Mouse (Mus musculus): ENCODE measurements at regions not wholly inside any gene's neighbourhood (a gene's known extent, or its start where the extent isn't known, plus 50 kb on each side); places are given as distances from the start of the nearest gene placed in this dataset.

DNA sequence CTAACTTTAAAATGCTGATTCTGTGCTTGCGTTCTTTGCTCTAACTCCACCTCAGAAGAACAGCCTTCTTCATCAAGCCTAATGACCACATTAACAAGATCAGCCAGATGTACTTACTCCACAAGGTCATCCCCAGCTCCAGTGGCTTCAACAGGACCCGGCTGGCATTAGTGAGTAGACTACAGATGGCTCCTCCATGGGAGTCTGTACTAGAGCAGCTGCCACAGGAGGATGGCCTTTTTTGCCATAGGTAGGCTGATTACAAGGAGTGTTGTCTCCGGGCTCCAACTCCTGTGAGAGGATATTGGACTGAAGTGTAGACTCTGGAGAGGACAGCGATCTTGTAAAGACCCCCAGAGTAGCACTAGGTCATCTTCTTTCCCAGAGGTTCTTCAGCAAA, 729.7 kb downstream of the Galc start:
- DNase-seq, result no peak

DNA sequence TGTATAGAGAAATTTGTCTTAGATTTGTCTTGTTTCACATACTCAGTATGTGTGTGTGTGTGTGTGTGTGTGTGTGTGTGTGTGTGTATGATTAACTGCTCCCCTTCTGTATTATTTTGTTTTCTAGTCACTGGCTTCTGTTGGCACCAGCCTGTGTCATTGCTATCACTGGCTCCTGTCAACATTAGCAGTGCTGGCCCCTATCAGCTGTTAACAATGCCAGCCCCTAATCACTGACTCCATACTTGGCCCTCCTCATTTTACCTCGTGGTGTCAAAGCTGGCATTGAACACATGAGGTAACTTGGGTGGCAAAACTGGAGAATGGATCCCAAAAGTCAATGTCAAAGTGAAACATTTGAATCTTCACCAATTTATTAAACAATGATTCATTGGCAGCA, 733.3 kb downstream of the Galc start:
- no peak for DNase-seq

DNA sequence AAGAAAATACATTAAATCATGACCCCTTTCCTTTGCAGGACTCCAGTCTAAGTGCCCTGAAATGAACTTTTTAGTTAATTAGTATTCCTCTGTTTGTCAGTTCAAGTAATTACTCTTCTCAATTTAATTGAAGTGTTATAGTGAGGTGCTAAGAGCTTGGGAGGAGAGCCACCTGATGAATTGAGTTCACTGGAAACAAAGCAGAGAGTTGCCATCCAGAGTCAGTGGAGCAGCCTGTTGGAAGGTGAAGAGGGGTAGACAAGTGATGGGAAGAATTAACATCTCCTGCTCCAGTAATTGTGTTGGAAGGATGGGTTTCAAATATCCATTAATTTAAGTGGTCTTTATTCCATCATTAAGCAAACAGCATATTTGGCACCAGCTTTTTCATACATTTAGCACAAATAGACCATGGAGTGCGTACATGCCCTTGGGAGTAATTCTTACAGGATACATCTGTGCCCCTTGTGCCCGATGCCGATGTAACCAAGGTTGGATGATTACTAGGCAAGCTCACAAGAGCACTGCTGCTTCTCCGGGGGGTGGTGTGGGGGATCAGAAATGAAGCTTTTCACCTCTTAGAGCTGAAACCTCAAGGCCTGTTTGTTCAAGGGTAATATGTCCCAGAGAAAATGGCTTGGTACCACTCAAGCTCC, 739.3 kb downstream of the Galc start:
- no peak for DNase-seq

- no peak for DNase-seq
Observed at GRCm38 (mm10) chr12:97517534-97517933, 741.7 kb downstream of the Galc start.

DNA sequence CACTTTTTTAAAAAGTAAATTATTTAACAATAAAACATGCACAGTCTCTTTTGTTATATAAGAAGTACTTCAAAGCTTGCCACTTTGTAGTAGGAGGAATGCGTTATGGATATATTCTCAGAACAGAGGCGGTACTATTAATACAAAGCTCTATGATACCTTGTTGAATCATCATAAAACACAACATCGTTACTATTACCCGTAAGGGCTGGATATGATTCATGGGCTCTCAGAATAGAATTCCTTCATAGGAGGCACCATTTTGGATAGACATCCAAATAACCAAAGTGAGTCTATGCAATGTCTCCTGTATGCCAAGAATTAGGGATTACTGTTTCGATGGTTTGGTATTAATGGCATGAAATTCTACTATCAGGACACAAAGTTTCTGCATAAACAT, 743.5 kb downstream of the Galc start:
- no peak for DNase-seq

DNA sequence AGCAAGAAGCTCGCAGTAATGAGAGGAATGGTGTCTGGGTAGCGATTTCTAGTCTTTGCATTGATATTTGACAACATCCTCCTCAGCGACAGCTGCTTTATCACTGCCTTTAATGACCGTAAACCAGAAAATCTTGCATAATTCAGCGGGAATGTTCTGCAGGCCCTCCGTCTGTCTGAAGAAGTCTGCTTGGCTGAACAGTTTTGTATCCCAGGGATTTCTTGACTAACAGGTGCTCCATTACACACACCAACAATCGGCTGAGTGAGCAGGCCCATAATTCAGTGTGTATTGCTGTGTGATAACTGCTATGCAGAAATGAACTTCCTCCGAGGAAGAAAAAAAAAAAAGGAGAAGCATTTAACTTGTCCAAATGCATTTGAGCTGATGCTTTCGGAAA, 747.4 kb downstream of the Galc start:
- DNase-seq, result no peak

- DNase-seq, result no peak
Observed at GRCm38 (mm10) chr12:97501441-97501840, 757.8 kb downstream of the Galc start.

GRCm38 (mm10) chr12:97483559-97483958, 775.7 kb downstream of the Galc start:
- no peak for DNase-seq

- no peak for DNase-seq
Observed at GRCm38 (mm10) chr12:97476466-97477250, 782.6 kb downstream of the Galc start.

- DNase-seq, result no peak
Observed at GRCm38 (mm10) chr12:97475751-97476150, 783.5 kb downstream of the Galc start.

GRCm38 (mm10) chr12:97469183-97469582, 790.1 kb downstream of the Galc start:
- no peak for DNase-seq

- DNase-seq, result no peak
Observed at GRCm38 (mm10) chr12:97436141-97436540, 823.1 kb downstream of the Galc start.

- no peak for DNase-seq
Observed at GRCm38 (mm10) chr12:97434021-97434420, 825.2 kb downstream of the Galc start.

GRCm38 (mm10) chr12:97432704-97433103, 826.6 kb downstream of the Galc start:
- DNase-seq, result no peak

GRCm38 (mm10) chr12:97428252-97428651, 831.0 kb downstream of the Galc start:
- no peak for DNase-seq

- no peak for DNase-seq
Observed at GRCm38 (mm10) chr12:97424726-97425125, 834.5 kb downstream of the Galc start.

GRCm38 (mm10) chr12:97403440-97403839, 855.8 kb downstream of the Galc start:
- no peak for DNase-seq

- DNase-seq, result no peak
Observed at GRCm38 (mm10) chr12:97402412-97403396, 856.6 kb downstream of the Galc start.

DNA sequence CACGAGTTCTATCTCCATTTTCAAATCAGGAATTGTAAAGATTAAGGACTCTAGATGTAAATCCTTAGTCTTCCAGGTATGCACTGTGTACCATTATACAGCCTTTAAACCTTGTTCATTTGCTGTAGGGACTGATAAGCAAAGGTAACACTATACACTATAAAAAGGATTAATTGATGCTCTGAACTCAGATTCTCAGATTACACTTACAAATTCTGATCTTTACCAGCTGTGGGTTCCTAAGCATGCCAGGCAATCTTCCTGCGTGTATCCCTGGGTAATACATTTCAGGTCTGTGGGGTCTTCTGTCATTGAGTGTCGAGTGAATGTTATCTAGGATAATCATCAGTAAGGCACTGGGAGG, 860.7 kb downstream of the Galc start:
- no peak for DNase-seq

- no peak for DNase-seq
Observed at GRCm38 (mm10) chr12:97397850-97398581, 861.2 kb downstream of the Galc start.

- DNase-seq, result no peak
Observed at GRCm38 (mm10) chr12:97361804-97362203, 897.5 kb downstream of the Galc start.

GRCm38 (mm10) chr12:97360656-97361055, 898.6 kb downstream of the Galc start:
- no peak for DNase-seq

DNA sequence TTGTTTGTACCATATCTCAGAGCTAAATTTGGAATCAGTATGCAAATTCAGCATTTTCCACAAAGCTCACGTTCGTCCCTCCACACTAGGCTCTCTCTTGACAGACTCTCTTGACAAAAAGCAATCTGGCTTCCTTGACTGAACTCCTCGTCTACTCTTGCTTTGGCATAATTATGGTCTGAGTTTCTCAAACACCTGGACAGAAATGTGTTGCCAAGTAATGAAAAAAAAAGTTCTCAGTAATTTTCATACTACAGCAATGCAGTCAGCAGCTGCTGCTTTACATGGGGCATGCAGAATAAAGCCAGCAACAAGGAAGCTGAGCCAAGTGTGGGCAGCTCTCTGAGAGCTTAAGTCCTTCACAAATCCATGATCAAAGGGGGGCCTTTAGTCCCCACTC, 932.7 kb downstream of the Galc start:
- no peak for DNase-seq

Measured in kidney, adult 8-10 months (tissue).